Mouse (Mus musculus) midbrain, embryonic 10.5 days (tissue): ENCODE results near the gene Rbm38. TPM values are rescaled to one million over a fixed set of nuclear protein-coding genes. Genes with fewer than 3 reads are reported as not detected.

Experiments used
- DNase-seq: peaks from one replicate; pipeline ENCODE4 v3.0.0-alpha.2; 2017; ENCODE audit warnings: low spot score
- H3K27ac ChIP-seq: fragments of 300-500 bp; sonication (generic); replicated peaks from 2 replicates; pipeline ENCODE4 v1.5.1; 2016; ENCODE audit warnings: mild to moderate bottlenecking
- H3K27me3 ChIP-seq: fragments of 300-500 bp; sonication (generic); 2 replicates; pipeline ENCODE4 v1.6.1; 2016; ENCODE audit warnings: low read depth, mild to moderate bottlenecking; ENCODE audit not compliant: poor library complexity, severe bottlenecking
- H3K36me3 ChIP-seq: fragments of 300-500 bp; sonication (generic); 2 replicates; pipeline ENCODE4 v1.6.1; 2016; ENCODE audit warnings: mild to moderate bottlenecking, moderate library complexity
- H3K4me1 ChIP-seq: fragments of 300-500 bp; sonication (generic); 2 replicates; pipeline ENCODE4 v1.6.1; 2016
- H3K4me3 ChIP-seq: fragments of 300-500 bp; sonication (generic); 2 replicates; pipeline ENCODE4 v1.5.1; 2016; ENCODE audit warnings: mild to moderate bottlenecking, moderate library complexity
- H3K9me3 ChIP-seq: fragments of 300-500 bp; sonication (generic); replicated peaks from 2 replicates; pipeline ENCODE4 v1.6.1; 2016; ENCODE audit warnings: mild to moderate bottlenecking
- WGBS: fragments of 180-500 bp; shearing (Covaris S2); methylation state at CpG from one replicate; pipeline ENCODE4 v1.1.7; 2016; 5-methylcytosine and 5-hydroxymethylcytosine counted together
- polyA plus RNA-seq: library from polyadenylated mRNA; unstranded; fragments of >200 nt; fragmentation: Nextera tagmentation; extraction: Ambion mirVana; gene quantifications from 2 replicates; pipeline ENCODE4 v1.2.1, GENCODE M21; 2016

Gene Rbm38
- 94.6 and 107 TPM in 2 replicates for polyA plus RNA-seq

DNA sequence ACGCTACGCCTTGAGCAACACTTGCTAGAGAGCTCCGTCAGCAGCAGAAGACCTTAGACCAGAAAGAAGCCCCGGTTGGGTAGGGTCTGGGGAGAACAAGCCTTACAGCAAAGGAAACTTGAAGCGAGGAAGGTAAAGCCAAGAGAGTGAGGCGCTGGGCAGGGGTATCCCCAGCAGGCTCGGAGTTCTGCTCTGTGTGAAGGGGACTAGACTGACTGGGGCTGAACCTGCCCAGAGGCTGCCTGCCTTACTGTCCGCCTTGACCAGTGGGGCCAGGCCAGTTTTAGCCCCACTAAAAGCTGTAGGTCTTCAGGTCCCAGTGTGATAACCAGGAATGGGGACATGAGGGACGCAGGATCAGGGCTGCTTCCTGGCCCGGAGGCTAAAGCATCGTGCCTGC is at the start of gene Rbm38:
Gene Rbm38 (plus strand): TSS at position 69 of the 400 bp plus-strand sequence.
- peaks cover 45% of the 10 kb centered on the region for H3K27me3 ChIP-seq
- peaks cover 34% of the 10 kb centered on the region for H3K36me3 ChIP-seq
- H3K9me3 ChIP-seq: no peaks in the 10 kb centered on the region
- 29% methylated on average over 11 of the region's 11 CpGs for WGBS
- no peak for DNase-seq
- peak within 1 kb of the TSS; percentile 80 for H3K27ac ChIP-seq
- H3K4me3 ChIP-seq: peak within 1 kb of the TSS; percentile 62
- H3K4me1 ChIP-seq: peaks cover 59% of the 10 kb centered on the region

DNA sequence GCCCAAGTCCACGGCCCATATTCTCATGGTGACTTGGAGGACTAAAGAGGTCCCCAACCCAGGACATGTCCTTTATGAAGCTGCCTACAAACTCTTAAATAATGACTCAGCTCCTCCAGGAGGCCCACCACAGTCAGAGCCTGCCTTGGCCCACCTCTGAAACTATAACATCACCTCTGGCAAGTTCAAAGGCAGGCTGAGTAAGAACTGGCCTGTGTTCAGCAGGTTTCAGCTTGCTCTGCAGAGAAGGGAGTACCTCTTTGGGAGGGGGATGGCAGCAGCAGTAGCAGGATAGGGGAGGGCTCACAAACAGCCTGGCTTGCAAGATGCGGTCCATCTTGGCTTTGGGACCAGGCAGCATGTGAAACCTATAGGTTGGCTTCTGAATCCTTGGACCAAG is 48.4 kb upstream of the Rbm38 start:
- 84% methylated on average over 2 of the region's 2 CpGs for WGBS
- no peak for DNase-seq
- H3K4me1 ChIP-seq: peaks cover 26% of the 10 kb centered on the region

DNA sequence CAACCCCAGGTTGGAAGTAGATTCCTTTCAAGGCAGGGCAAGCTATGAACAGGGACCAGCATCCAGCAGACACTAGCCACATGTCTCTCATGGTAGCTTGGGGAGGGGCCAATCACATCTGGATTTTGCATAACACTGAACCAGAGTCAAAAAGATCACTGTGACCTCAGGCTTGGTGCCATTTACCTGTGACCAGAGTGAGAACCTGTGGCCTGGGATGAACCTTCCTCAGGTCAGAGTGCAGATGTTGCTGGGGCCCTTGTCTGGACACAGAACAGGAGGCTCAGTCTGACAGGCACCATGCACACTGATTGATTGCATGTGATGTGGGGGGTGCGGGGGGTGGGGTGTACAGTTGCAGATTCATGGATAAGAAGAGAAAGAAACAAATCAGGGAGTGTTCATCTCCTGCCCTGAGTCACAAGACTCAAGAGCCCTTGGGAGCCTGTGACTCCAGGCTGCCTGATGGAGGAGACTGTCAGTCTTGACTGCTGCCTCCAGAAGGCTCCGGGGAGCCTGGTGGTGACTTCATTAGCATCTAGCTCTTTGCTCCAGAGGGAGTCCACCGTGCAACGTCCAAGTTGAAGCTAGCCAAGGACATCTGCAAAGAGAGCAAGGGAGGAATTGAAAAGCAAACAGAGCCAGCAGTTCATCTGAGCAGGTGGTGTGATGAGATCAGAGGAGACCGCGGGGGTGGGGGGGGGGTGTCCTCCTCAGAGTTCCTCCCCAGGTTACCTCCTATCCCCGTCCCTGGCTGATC is 46.3 kb upstream of the Rbm38 start:
- Histone ChIP-seq H3K36me3 (no peaks in the 10 kb centered on the region), H3K4me3 (no peak overlapping the region), H3K9me3 (no peaks in the 10 kb centered on the region), H3K27ac (no peak overlapping the region), H3K27me3 (peaks cover 17% of the 10 kb centered on the region), H3K4me1 (peaks cover 41% of the 10 kb centered on the region)
- DNase-seq: no peak
- 36% methylated on average over 7 of the region's 7 CpGs for WGBS

More for the DNA sequence above, 48.4 kb upstream of the Rbm38 start:
- Histone ChIP-seq H3K36me3 (no peaks in the 10 kb centered on the region), H3K27me3 (peaks cover 4% of the 10 kb centered on the region; the same call in 1 of the 2 replicates), H3K4me3 (no peak overlapping the region), H3K9me3 (no peaks in the 10 kb centered on the region), H3K27ac (no peak overlapping the region)

DNA sequence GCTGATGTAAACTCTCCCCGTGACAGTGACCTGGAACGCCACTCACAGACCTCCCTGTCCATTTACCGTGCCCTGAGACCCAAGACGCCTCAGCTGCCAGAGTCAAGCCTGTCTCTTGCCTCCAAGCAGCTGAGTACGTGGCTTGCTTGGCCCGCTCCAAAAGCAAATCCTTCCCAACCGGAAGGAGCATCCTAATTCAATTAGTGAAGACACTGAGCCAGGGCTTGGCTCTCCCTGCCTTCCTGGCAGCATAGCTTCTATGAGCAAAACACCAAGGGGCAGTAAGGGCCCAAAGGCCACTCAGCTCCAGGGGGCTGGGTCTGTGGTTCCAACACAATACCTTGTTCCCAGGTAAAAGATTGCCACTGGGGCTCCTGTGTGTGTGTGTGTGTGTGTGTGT is 45.6 kb upstream of the Rbm38 start:
- H3K4me3 ChIP-seq: no peak overlapping the region

GRCm38 (mm10) chr2:172975159-172975558 is 45.1 kb upstream of the Rbm38 start:
- peaks cover 17% of the 10 kb centered on the region for H3K27me3 ChIP-seq
- no peak overlapping the region for H3K4me3 ChIP-seq
- no peaks in the 10 kb centered on the region for H3K36me3 ChIP-seq
- WGBS: 86% methylated on average over 6 of the region's 6 CpGs
- peaks cover 41% of the 10 kb centered on the region for H3K4me1 ChIP-seq
- no peak for DNase-seq
- peaks cover 6% of the 10 kb centered on the region for H3K9me3 ChIP-seq
- no peak overlapping the region for H3K27ac ChIP-seq

More for the DNA sequence above, 45.6 kb upstream of the Rbm38 start:
- Histone ChIP-seq H3K4me1 (peaks cover 41% of the 10 kb centered on the region), H3K27ac (no peak overlapping the region), H3K36me3 (no peaks in the 10 kb centered on the region), H3K9me3 (peaks cover 2% of the 10 kb centered on the region), H3K27me3 (peaks cover 17% of the 10 kb centered on the region)
- no peak for DNase-seq
- WGBS: 31% methylated on average over 7 of the region's 7 CpGs

GRCm38 (mm10) chr2:172976661-172977238 is 43.5 kb upstream of the Rbm38 start:
- H3K36me3 ChIP-seq: no peaks in the 10 kb centered on the region
- H3K4me3 ChIP-seq: no peak overlapping the region
- H3K27ac ChIP-seq: peak overlapping the region; percentile 72
- no peak for DNase-seq
- WGBS: 25% methylated on average over 7 of the region's 7 CpGs
- peaks cover 6% of the 10 kb centered on the region for H3K9me3 ChIP-seq
- peaks cover 41% of the 10 kb centered on the region for H3K4me1 ChIP-seq
- peaks cover 17% of the 10 kb centered on the region for H3K27me3 ChIP-seq

GRCm38 (mm10) chr2:172977409-172978130 is 42.7 kb upstream of the Rbm38 start, which contains the start of gene Spo11:
Gene Spo11 (plus strand): TSS chr2:172977700.
- Histone ChIP-seq H3K4me1 (peaks cover 41% of the 10 kb centered on the region), H3K36me3 (no peaks in the 10 kb centered on the region), H3K27me3 (peaks cover 17% of the 10 kb centered on the region), H3K9me3 (peaks cover 6% of the 10 kb centered on the region), H3K4me3 (peak within 1 kb of the TSS; percentile 31), H3K27ac (peak within 1 kb of the TSS; percentile 72)
- DNase-seq: peak; percentile 47
- WGBS: 12% methylated on average over 14 of the region's 14 CpGs

DNA sequence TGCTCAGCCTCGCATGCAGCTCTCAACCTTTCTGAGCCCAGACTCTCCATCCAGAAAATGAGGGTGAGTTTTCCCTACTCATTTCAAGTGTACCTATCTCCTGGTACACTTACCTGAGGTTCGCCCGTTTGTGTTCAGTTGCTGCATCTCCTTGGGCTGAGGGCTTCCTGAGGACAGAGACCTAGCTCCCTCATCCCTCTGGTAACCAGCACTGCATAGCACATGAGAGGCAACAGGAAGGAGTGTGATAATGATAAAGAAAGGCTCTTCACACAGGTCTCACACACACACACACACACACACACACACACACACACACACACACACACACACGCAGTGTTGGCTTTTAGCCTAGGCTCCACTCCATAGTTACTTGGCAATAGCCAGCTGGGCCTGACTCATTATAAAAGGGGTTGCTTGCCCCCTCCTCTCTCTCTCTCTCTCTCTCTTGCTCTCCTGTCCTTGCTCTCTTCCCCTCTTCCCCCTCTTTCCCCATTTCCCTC is 42.1 kb upstream of the Rbm38 start:
- Histone ChIP-seq H3K4me1 (peaks cover 41% of the 10 kb centered on the region), H3K27ac (peak overlapping the region; percentile 72; the same call in 1 of the 2 replicates), H3K9me3 (peaks cover 6% of the 10 kb centered on the region), H3K36me3 (no peaks in the 10 kb centered on the region), H3K27me3 (peaks cover 17% of the 10 kb centered on the region), H3K4me3 (no peak overlapping the region)
- DNase-seq: no peak
- 57% methylated on average over 4 of the region's 4 CpGs for WGBS

GRCm38 (mm10) chr2:172979666-172980345 is 40.5 kb upstream of the Rbm38 start:
- DNase-seq: no peak
- peaks cover 6% of the 10 kb centered on the region for H3K9me3 ChIP-seq
- H3K4me3 ChIP-seq: no peak overlapping the region
- H3K27ac ChIP-seq: no peak overlapping the region
- H3K4me1 ChIP-seq: peaks cover 29% of the 10 kb centered on the region
- 95% methylated on average over 43 of the region's 43 CpGs for WGBS
- no peaks in the 10 kb centered on the region for H3K36me3 ChIP-seq
- peaks cover 17% of the 10 kb centered on the region for H3K27me3 ChIP-seq

DNA sequence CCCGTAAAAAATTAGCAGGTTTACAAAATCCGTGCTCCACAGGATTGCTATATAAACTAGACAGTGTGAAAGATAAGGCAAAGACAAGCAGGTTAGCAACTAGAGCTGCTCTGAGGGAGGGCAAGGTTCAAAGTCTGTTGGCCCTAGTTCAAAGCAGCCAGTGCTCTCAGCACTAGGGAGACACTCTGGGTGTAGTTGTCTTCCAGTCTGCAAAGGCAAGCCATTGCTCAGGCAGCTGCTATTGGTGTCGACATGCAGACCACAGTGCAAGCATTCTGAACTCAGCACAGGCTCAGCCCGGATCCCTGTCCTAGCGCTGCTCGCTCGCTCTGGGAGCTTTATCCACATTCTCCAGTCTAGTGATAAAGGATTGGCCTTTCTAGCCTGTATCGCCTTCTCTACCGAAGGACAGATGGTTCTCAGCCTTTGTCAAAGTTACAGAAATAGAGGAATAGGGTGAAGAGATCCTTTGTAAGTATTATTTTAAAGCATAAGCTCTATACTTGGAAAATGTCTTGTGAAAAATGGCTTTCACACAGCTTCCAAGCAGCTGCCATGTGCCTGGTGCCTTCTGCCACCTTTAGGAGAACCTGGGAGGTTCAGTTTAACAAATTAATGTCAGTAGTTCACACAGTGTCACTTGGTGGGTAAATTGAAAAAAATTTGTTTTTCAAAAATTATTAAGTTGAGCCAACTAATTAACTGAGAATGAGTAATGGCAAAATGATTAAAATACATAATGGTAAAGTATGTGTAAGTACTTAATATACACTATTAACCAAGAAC is 37.3 kb upstream of the Rbm38 start:
- DNase-seq: no peak
- Histone ChIP-seq H3K27me3 (peaks cover 13% of the 10 kb centered on the region; the same call in 1 of the 2 replicates), H3K27ac (no peak overlapping the region), H3K4me1 (peaks cover 5% of the 10 kb centered on the region), H3K4me3 (no peak overlapping the region), H3K9me3 (peaks cover 6% of the 10 kb centered on the region), H3K36me3 (no peaks in the 10 kb centered on the region)
- 79% methylated on average over 9 of the region's 9 CpGs for WGBS

GRCm38 (mm10) chr2:172990161-172990560 is 30.1 kb upstream of the Rbm38 start:
- H3K4me3 ChIP-seq: no peak overlapping the region
- H3K27ac ChIP-seq: no peak overlapping the region
- 89% methylated on average over 6 of the region's 6 CpGs for WGBS
- H3K27me3 ChIP-seq: peaks cover 9% of the 10 kb centered on the region; the same call in 1 of the 2 replicates
- H3K9me3 ChIP-seq: no peaks in the 10 kb centered on the region
- no peak for DNase-seq
- H3K36me3 ChIP-seq: no peaks in the 10 kb centered on the region
- peaks cover 8% of the 10 kb centered on the region for H3K4me1 ChIP-seq
